Mouse (Mus musculus): ENCODE measurements at regions not wholly inside any gene's neighbourhood (a gene's known extent, or its start where the extent isn't known, plus 50 kb on each side); places are given as distances from the start of the nearest gene placed in this dataset.
A peak's percentile ranks its signal among the peaks of the same experiment; 100 is the strongest.

DNA sequence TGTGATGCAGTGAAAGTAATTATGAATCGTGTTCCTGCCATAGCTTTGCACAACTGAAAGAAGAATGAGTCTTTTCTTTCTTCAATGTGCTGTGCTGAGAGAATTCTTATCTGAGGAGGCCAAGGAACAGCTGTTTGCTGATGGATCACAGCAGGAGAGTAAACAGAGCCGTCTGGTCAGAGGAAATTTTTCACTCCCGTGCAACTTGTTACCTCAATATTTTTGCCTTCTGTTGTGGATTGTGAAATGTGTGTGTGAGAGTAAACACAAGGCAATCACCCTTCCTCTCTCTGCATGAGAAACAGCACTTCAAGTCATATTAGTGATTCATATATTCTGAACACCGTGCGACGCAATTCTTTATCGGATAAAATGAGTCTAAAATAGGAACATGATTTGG, 171.9 kb downstream of the Epm2a start:
- no peak for DNase-seq (ENCODE audit: low read depth, low spot score)
- H3K9me3 ChIP-seq (replicated peaks; ENCODE audit: insufficient read depth, low read length): no peaks in the 10 kb centered on the region
- H3K4me1 ChIP-seq (ENCODE audit: control insufficient read depth in 1 of 2, insufficient read depth in 2 of 2, low read length in 2 of 2): no peaks in the 10 kb centered on the region
- H3K27me3 ChIP-seq (ENCODE audit: control insufficient read depth in 1 of 2, insufficient read depth in 2 of 2, low read length in 2 of 2): no peaks in the 10 kb centered on the region
- TF ChIP-seq ETS1 (IDR thresholded peaks at IDR 0.05; ENCODE audit: low read depth, low read length) (no peak), ZNF384 (IDR thresholded peaks at IDR 0.05; ENCODE audit: low read depth, low read length) (no peak), NELFE (IDR thresholded peaks at IDR 0.05; ENCODE audit: low read depth, low read length) (no peak), MAX (IDR thresholded peaks at IDR 0.05; ENCODE audit: low read length) (no peak), KAT2A (conservative IDR thresholded peaks at IDR 0.05; ENCODE audit: low read depth, low read length) (no peak), MYB (IDR thresholded peaks at IDR 0.05; ENCODE audit: low read depth, low read length) (no peak), GATA1 (IDR thresholded peaks at IDR 0.05; ENCODE audit: low read depth, low read length) (no peak), MAZ (IDR thresholded peaks at IDR 0.05; ENCODE audit: low read depth, low read length) (no peak), CHD1 (IDR thresholded peaks at IDR 0.05; ENCODE audit: low read depth, low read length) (no peak), TAL1 (IDR thresholded peaks at IDR 0.05; ENCODE audit: low read length) (no peak), TBP (IDR thresholded peaks at IDR 0.05; ENCODE audit: low read depth, low read length) (no peak), POLR2AphosphoS2 (IDR thresholded peaks at IDR 0.05; ENCODE audit: low read length) (no peak), ZMIZ1 (IDR thresholded peaks at IDR 0.05; ENCODE audit: low read depth, low read length) (no peak), NRF1 (IDR thresholded peaks at IDR 0.05; ENCODE audit: insufficient read depth, low read depth, low read length, poor library complexity, severe bottlenecking) (no peak), POLR2AphosphoS5 (IDR thresholded peaks at IDR 0.05; ENCODE audit: borderline replicate concordance, low read depth, low read length) (no peak)
- H3K79me2 ChIP-seq (ENCODE audit: control insufficient read depth, insufficient read depth, low read length, poor library complexity): no peaks in the 10 kb centered on the region
- no peaks in the 10 kb centered on the region for H3K36me3 ChIP-seq (ENCODE audit: control insufficient read depth in 1 of 2, insufficient read depth in 2 of 2, low read length in 2 of 2)
- H3K4me3 ChIP-seq (ENCODE audit: control insufficient read depth in 1 of 2, insufficient read depth in 1 of 2, low read depth in 2 of 2, low read length in 2 of 2): no peak overlapping the region
- no peak overlapping the region for H3K9ac ChIP-seq (ENCODE audit: control insufficient read depth, low read depth, low read length, poor library complexity, severe bottlenecking)
- no peak overlapping the region for H3K27ac ChIP-seq (ENCODE audit: control insufficient read depth, low read depth, low read length)

DNA sequence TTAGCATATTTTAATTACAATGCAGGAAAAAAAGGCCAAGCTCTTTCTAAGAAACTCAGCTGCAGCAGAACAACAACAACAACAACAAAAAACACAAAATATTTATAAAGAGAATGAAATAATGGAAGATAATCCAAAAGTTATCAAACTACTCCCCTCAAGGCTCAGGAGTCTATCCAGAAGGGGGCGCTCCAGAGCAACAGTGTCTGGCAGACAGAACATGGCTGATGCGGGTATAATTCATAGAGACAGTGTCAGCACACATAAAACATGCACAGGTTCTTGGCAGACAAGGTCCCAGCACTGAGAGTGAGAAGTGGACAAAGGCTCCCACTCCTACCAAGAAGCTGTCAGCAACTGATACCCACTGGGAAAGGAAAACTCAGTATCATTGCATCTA, 173.9 kb downstream of the Epm2a start:
- Histone ChIP-seq H3K9me3 (replicated peaks; ENCODE audit: insufficient read depth, low read length) (no peaks in the 10 kb centered on the region), H3K79me2 (ENCODE audit: control insufficient read depth, insufficient read depth, low read length, poor library complexity) (no peaks in the 10 kb centered on the region), H3K27me3 (ENCODE audit: control insufficient read depth in 1 of 2, insufficient read depth in 2 of 2, low read length in 2 of 2) (no peaks in the 10 kb centered on the region), H3K4me1 (ENCODE audit: control insufficient read depth in 1 of 2, insufficient read depth in 2 of 2, low read length in 2 of 2) (no peaks in the 10 kb centered on the region), H3K4me3 (ENCODE audit: control insufficient read depth in 1 of 2, insufficient read depth in 1 of 2, low read depth in 2 of 2, low read length in 2 of 2) (no peak overlapping the region), H3K27ac (ENCODE audit: control insufficient read depth, low read depth, low read length) (no peak overlapping the region), H3K9ac (ENCODE audit: control insufficient read depth, low read depth, low read length, poor library complexity, severe bottlenecking) (no peak overlapping the region), H3K36me3 (ENCODE audit: control insufficient read depth in 1 of 2, insufficient read depth in 2 of 2, low read length in 2 of 2) (no peaks in the 10 kb centered on the region)
- TF ChIP-seq USF1 (IDR thresholded peaks at IDR 0.05; ENCODE audit: low read depth, low read length): no peak
- no peak for TF ChIP-seq NELFE (IDR thresholded peaks at IDR 0.05; ENCODE audit: low read depth, low read length)
- TF ChIP-seq RAD21 (IDR thresholded peaks at IDR 0.05; ENCODE audit: low read depth, low read length): peak; percentile 29
- TF ChIP-seq CTCF (IDR thresholded peaks at IDR 0.05 in 2 of 3, conservative IDR thresholded peaks at IDR 0.05 in 1 of 3; ENCODE audit: control insufficient read depth in 1 of 3, insufficient read depth in 1 of 3, low read depth in 2 of 3, low read length in 3 of 3, poor library complexity in 1 of 3, severe bottlenecking in 1 of 3): peak; percentile 45 to 60 (median 48)
- peak; percentile 49; the same call in 1 of the 2 replicates for TF ChIP-seq SMC3 (IDR thresholded peaks at IDR 0.05; ENCODE audit: low read depth, low read length)
- DNase-seq (ENCODE audit: low read depth, low spot score): peak; percentile 39

Measured in MEL (cell line).